Mouse (Mus musculus) heart, adult 2 months (tissue): ENCODE measurements around the gene Tpst1.

Source experiments
- CTCF ChIP-seq: fragments of 200-600 bp; IDR thresholded peaks from 2 replicates; pipeline ENCODE4 v1.8.1; 2022; ENCODE audit warnings: antibody characterized with exemption, mild to moderate bottlenecking, moderate library complexity
- EP300 ChIP-seq: fragments of 200-500 bp; IDR thresholded peaks from 2 replicates; pipeline ENCODE4 v1.6.1; 2011; ENCODE audit warnings: low read depth, low read length, control low read depth; ENCODE audit not compliant: insufficient read depth
- POLR2A ChIP-seq: fragments of 200-500 bp; IDR thresholded peaks from 2 replicates; pipeline ENCODE4 v1.6.1; 2011; ENCODE audit warnings: mild to moderate bottlenecking, low read depth, low read length, control low read depth; ENCODE audit not compliant: insufficient read depth

GRCm38 (mm10) chr5:130143101-130143500 lies 70.0 kb downstream of the Tpst1 start:
- TF ChIP-seq POLR2A = no peak
- TF ChIP-seq CTCF = no peak
- no peak for TF ChIP-seq EP300
